Mouse (Mus musculus) megakaryocyte, embryonic 14.5 days (primary cell): ENCODE results near the gene Ly6f. TPM values are rescaled to one million over a fixed set of nuclear protein-coding genes. Genes with fewer than 3 reads are reported as not detected.
"Not testable (repeated sequence)": the region's sequence is repeated elsewhere in the genome, so short reads cannot be mapped to it uniquely, and the experiment has no call there.

Experiments
- H3K27me3 ChIP-seq: replicated peaks from 2 replicates; pipeline ENCODE3; 2012; ENCODE audit warnings: inconsistent platforms
- H3K36me3 ChIP-seq: replicated peaks from 2 replicates; pipeline ENCODE3; 2012; ENCODE audit warnings: low read length, inconsistent platforms, mixed read lengths
- H3K4me1 ChIP-seq: 2 replicates; pipeline ENCODE4 v1.6.1; 2012; ENCODE audit warnings: inconsistent platforms
- H3K4me3 ChIP-seq: replicated peaks from 2 replicates; pipeline ENCODE3; 2012; ENCODE audit warnings: moderate library complexity, mild to moderate bottlenecking, inconsistent platforms
- H3K9me3 ChIP-seq: 2 replicates; pipeline ENCODE4 v1.6.1; 2012; ENCODE audit warnings: inconsistent platforms
- FLI1 ChIP-seq: IDR thresholded peaks from 2 replicates; pipeline ENCODE4 v1.6.1; 2012; ENCODE audit warnings: low read length, inconsistent platforms, mixed read lengths
- GATA1 ChIP-seq: IDR thresholded peaks from 3 replicates; pipeline ENCODE4 v1.6.1; 2012; ENCODE audit warnings: mixed read lengths, low read length, inconsistent platforms, borderline replicate concordance
- polyA plus RNA-seq: library from polyadenylated mRNA; stranded (reverse); fragments of >175 nt; gene quantifications from 2 replicates; pipeline ENCODE4 v1.2.3, GENCODE M21; 2012; ENCODE audit warnings: low replicate concordance; ENCODE audit not compliant: insufficient read depth

Gene Ly6f
- polyA plus RNA-seq, 1 experiment = not detected

GRCm38 (mm10) chr15:75270691-75271362 is 2.6 kb downstream of the Ly6f start:
- no peaks in the 10 kb centered on the region for H3K9me3 ChIP-seq
- H3K27me3 ChIP-seq = peaks cover 2% of the 10 kb centered on the region
- peaks cover 16% of the 10 kb centered on the region for H3K4me1 ChIP-seq
- no peak overlapping the region for H3K4me3 ChIP-seq
- TF ChIP-seq GATA1 (no peak), FLI1 (no peak)
- no peaks in the 10 kb centered on the region for H3K36me3 ChIP-seq

GRCm38 (mm10) chr15:75271426-75271825 is 3.2 kb downstream of the Ly6f start:
- Histone ChIP-seq H3K9me3 (no peaks in the 10 kb centered on the region), H3K36me3 (no peaks in the 10 kb centered on the region), H3K4me3 (no peak overlapping the region), H3K27me3 (peaks cover 2% of the 10 kb centered on the region), H3K4me1 (peaks cover 16% of the 10 kb centered on the region)
- TF ChIP-seq GATA1 = no peak
- TF ChIP-seq FLI1 = no peak

- H3K27me3 ChIP-seq = peaks cover 2% of the 10 kb centered on the region
- H3K9me3 ChIP-seq = no peaks in the 10 kb centered on the region
- TF ChIP-seq FLI1 (no peak), GATA1 (no peak)
- no peak overlapping the region for H3K4me3 ChIP-seq
- H3K4me1 ChIP-seq = peaks cover 16% of the 10 kb centered on the region
- no peaks in the 10 kb centered on the region for H3K36me3 ChIP-seq
These were observed 3.7 kb downstream of the Ly6f start for GRCm38 (mm10) chr15:75271891-75272290.

- not testable (repeated sequence) for H3K4me3 ChIP-seq, H3K36me3 ChIP-seq, H3K9me3 ChIP-seq, H3K27me3 ChIP-seq, H3K4me1 ChIP-seq
These were observed 13.8 kb downstream of the Ly6f start for GRCm38 (mm10) chr15:75281991-75282390.

GRCm38 (mm10) chr15:75286512-75286911 is 18.3 kb downstream of the Ly6f start:
- not testable (repeated sequence) for H3K9me3 ChIP-seq, H3K4me3 ChIP-seq, H3K4me1 ChIP-seq, H3K36me3 ChIP-seq, H3K27me3 ChIP-seq

GRCm38 (mm10) chr15:75292377-75292776 is 24.2 kb downstream of the Ly6f start:
- no peaks in the 10 kb centered on the region for H3K36me3 ChIP-seq
- no peak overlapping the region for H3K4me3 ChIP-seq
- TF ChIP-seq GATA1 = no peak
- no peak for TF ChIP-seq FLI1
- no peaks in the 10 kb centered on the region for H3K9me3 ChIP-seq
- no peaks in the 10 kb centered on the region for H3K27me3 ChIP-seq
- no peaks in the 10 kb centered on the region for H3K4me1 ChIP-seq

GRCm38 (mm10) chr15:75293873-75294385 is 25.7 kb downstream of the Ly6f start:
- Histone ChIP-seq H3K4me1 (no peaks in the 10 kb centered on the region), H3K9me3 (no peaks in the 10 kb centered on the region), H3K27me3 (no peaks in the 10 kb centered on the region), H3K36me3 (no peaks in the 10 kb centered on the region), H3K4me3 (no peak overlapping the region)
- no peak for TF ChIP-seq FLI1
- TF ChIP-seq GATA1 = no peak

GRCm38 (mm10) chr15:75306101-75306500 is 37.9 kb downstream of the Ly6f start:
- Histone ChIP-seq H3K9me3 (peaks cover 19% of the 10 kb centered on the region), H3K36me3 (no peaks in the 10 kb centered on the region), H3K4me3 (no peak overlapping the region), H3K4me1 (no peaks in the 10 kb centered on the region), H3K27me3 (no peaks in the 10 kb centered on the region)
- TF ChIP-seq GATA1 = no peak
- TF ChIP-seq FLI1 = no peak

- Histone ChIP-seq H3K9me3 (peaks cover 19% of the 10 kb centered on the region), H3K4me3 (no peak overlapping the region), H3K4me1 (no peaks in the 10 kb centered on the region), H3K36me3 (no peaks in the 10 kb centered on the region), H3K27me3 (no peaks in the 10 kb centered on the region)
- TF ChIP-seq FLI1 = no peak
- TF ChIP-seq GATA1 = no peak
These were observed 41.0 kb downstream of the Ly6f start for GRCm38 (mm10) chr15:75309186-75309585.

GRCm38 (mm10) chr15:75309946-75310345 is 41.7 kb downstream of the Ly6f start:
- Histone ChIP-seq H3K4me1 (no peaks in the 10 kb centered on the region), H3K27me3 (no peaks in the 10 kb centered on the region), H3K4me3 (no peak overlapping the region), H3K9me3 (peaks cover 19% of the 10 kb centered on the region), H3K36me3 (no peaks in the 10 kb centered on the region)
- TF ChIP-seq GATA1 (no peak), FLI1 (no peak)

GRCm38 (mm10) chr15:75314421-75314820 is 46.2 kb downstream of the Ly6f start:
- Histone ChIP-seq H3K4me3 (no peak overlapping the region), H3K4me1 (no peaks in the 10 kb centered on the region), H3K36me3 (no peaks in the 10 kb centered on the region), H3K27me3 (no peaks in the 10 kb centered on the region), H3K9me3 (peaks cover 9% of the 10 kb centered on the region; the same call in 1 of the 2 replicates)
- TF ChIP-seq FLI1 = no peak
- no peak for TF ChIP-seq GATA1
